Mouse (Mus musculus) cerebellum, postnatal 36 days (tissue): Measurements from ENCODE around the gene Gm10401.

ENCODE experiments used
- DNase-seq, 2 experiments: peaks; one replicate each; pipeline ENCODE4 v3.0.0; 2021 to 2022; ENCODE audit warnings: mixed read lengths in 2 of 2

The Gm10401 gene

GRCm38 (mm10) chr5:115098195-115098594 is at the start of gene Gm10401:
TSS of gene Gm10401 (minus strand) at chr5:115098295.
- no peak for DNase-seq

GRCm38 (mm10) chr5:115147388-115147787 is 49.3 kb upstream of the Gm10401 start:
- no peak for DNase-seq

- DNase-seq: no peak
Measured at GRCm38 (mm10) chr5:115146747-115147130, 48.6 kb upstream of the Gm10401 start.

DNA sequence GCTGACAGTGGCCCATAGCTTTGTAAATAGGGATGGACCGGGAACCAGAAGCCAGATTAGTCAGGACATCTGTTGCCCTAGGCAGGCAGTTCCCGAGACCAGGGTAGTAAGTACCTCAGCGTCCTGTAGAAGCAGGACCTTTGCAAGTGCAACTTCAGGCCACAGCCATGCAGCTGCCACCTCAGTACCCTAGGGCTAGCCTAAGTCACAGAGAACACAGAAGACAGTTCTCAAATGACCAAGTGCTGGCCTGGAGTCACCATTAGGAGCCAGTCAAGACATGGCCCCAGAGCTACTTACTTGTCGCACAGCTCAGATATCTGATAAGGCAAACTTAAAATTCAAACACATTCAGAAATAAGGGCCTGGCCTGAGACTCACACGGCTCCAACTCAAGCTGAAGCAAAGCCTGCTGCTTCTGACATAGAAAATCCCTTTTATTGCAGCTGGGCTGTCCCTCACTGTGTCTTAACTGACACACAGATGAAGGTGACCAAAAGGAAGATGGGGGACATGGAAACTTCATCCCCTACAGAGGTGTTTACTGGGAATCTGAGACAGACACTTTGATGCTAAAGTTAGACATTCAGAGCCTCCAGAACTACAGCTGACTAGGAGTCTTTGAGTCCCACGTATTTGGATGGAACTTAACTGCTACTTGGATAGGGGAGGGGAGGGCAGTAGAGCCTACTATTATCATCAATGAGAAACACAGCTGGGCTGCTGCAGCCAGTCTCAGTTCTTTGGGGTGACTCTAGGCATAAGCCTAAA is 48.1 kb upstream of the Gm10401 start:
- no peak for DNase-seq

DNA sequence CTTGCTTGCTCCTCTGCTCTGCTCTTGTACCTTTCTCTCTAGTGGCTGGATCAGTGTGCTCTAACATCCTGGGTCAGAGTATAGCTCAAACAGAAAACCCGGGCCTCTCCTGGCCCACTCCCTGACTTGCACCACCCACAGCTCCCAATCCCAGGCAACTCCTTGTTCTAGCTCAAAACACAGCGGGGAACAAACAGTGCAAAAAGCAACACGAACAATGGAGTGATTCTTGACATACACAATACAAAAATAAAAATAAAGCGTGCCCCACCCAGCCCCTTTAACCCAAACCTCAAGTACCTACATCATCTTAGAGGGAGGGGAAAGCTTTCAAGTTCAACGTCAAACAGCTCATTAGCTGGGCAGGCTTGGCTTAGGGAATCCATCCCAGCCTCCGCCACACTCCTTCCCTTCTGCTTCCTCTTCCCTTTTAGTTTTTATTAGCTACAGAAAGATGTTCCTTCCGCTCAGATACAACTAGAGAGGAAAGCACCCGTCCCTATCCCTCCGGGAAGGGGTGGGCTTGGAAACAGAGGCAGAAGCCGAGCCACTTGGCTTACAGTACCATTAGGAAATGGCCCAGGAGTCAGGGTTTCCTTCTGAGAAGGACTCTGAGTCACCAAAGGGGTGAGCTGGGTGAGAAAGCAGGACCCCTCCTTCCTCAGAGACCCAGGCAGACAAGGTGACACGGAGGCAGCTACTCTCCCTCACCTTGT is 47.3 kb upstream of the Gm10401 start:
- no peak for DNase-seq

DNA sequence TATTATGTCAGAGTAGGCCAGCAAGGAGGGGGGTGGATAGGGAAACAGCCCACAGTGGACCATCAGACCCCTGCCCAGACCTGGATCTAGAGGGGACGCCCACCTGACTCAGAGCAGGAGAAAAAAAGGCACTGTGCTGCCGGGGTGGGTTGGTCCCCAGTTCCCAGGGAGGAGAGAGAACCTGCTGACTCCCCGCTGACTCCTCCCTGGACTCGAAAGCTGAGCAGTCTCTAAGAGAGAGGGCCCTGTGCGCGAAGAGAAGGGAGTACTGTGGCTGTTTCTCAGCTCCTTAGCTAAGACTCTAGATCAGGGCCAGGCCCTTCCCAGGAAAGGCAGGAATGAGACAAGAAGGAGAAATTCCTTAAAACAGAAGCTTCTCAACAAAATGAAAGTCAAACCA is 46.4 kb upstream of the Gm10401 start:
- DNase-seq: no peak

- peak; percentile 43 to 45 for DNase-seq
Measured at GRCm38 (mm10) chr5:115143552-115143951, 45.5 kb upstream of the Gm10401 start.

DNA sequence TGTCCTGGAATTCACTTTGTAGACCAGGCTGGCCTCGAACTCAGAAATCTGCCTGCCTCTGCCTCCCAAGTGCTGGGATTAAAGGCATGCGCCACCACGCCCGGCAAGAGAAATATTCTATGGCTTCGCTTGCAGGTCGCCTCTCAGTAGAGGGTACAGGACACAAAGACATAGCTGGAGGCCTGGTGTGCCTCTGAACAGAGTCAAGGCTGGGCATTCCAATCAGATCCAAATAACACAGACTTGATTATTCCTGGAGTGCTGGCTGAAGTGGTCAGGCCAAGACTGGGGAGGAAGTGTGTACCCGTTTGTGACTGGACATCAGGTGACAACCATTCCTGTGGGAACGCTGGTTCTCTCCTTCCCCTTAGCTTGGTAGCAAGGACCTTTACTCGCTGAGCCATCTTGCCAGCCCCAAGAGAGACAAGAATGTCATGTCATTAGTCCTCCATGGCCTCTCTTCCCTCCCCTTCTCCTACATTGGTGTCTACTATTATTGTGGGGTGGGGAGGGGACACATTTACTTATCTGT is 44.1 kb upstream of the Gm10401 start:
- no peak for DNase-seq

- no peak for DNase-seq
Measured at GRCm38 (mm10) chr5:115140726-115141125, 42.6 kb upstream of the Gm10401 start.

DNA sequence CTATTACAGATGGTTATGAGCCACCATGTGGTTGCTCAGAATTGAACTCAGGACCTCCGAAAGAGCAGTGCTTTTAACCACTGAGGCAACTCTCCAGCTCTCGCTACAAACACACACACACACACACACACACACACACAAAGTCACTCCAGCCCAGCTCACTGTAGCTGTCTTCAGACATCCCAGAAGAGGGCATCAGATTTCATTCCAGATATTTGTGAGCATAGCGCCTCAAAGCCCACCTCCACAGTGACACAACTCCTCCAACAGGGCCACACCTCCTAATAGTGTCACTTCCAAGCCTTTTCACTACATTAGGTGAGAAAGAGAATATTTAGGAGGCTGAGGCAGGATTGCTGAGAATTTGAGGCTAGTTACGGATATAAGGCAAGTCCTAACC is 41.0 kb upstream of the Gm10401 start:
- no peak for DNase-seq

GRCm38 (mm10) chr5:115134234-115135165 is 36.4 kb upstream of the Gm10401 start, which contains the start of gene Unc119b:
TSS of gene Unc119b (minus strand) at chr5:115134975.
- peak; percentile 84 to 90 for DNase-seq

DNA sequence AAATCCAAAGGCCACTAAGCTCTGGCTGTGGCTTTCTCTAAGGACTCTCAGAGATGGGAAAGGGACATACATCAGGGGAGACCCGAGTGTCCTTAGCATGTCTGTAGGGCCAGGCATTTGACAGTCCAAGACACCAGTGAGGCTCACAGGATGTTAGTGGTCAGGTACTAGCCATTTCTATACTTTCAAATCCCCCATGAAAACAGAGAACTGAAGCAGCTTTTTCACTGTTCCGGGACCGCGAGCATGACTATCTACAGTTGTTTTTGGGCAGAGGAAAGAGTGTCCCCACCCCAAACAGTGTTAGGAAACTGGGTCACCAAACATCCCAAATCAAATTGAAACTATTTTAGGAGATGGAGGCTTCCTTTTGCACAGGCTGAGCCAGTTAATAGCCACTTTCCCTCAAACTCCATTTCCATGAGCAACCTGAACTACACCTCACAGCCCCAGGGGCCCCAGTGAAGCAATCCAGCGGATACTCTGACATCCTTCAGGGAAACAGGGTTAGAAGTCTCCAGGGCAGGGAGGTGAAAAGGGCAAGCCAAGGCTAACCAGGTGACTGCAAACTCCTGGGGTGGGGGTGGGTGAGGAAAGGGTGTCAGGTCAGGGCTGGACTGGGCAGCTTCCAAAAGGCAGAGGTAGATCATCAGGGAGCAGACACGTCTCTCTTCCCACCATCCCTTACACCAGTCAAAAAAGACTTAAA is 35.4 kb upstream of the Gm10401 start:
- DNase-seq: no peak

GRCm38 (mm10) chr5:115132465-115132864 is 34.4 kb upstream of the Gm10401 start:
- no peak for DNase-seq

DNA sequence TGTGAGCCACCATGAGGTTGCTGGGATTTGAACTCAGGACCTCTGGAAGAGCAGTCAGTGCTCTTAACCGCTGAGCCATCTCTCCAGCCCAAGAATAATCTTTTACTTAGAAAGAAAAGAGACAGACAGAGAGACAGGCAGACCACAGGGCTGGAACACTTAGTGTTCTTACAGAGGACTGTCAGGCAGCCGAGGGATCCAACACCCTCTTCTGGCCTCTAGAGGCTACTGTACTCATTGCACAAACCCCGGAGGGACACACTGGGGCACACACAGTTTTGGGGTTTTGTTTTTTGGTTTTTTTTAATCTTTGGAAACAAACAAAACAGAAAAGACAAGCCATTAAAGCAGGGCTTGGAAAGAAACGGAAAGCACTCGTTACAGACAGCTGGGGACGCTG is 31.2 kb upstream of the Gm10401 start:
- no peak for DNase-seq

GRCm38 (mm10) chr5:115127421-115128179 is 29.5 kb upstream of the Gm10401 start:
- peak; percentile 34 to 43 for DNase-seq

DNA sequence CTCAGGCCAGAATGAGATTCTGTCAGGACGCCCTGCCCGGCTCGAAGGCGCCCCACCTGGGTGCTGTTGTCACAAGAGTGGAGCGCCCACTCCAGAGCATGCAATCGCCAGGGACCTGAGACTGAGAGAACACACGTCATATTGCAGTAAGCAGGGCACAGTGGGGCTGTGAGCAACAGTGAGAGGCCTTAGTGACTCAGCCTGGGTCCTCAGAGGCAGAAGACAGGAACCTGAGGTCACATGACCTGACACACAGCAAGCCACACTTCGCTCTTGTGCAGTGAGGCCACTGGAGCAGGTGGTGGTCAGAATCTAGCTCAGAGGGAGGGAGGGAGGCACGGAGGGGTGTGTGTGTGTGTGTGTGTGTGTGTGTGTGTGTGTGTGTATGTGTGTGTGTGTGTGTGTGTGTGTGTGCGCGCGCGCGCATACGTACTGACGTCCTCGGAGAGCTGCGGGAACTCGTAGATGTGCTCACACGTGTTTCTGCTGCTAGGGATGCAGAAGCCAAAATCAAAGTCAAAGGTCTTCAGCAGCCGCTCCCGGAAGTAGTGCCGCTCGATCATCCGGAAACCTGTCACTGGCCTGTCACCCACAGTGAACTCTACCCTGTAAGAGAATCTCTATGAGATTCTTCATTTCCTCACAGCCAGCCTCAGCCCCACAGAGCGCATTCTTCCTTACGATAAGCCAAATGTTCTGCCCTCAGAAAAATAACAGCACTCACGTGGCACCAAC is 28.6 kb upstream of the Gm10401 start:
- DNase-seq: no peak

DNA sequence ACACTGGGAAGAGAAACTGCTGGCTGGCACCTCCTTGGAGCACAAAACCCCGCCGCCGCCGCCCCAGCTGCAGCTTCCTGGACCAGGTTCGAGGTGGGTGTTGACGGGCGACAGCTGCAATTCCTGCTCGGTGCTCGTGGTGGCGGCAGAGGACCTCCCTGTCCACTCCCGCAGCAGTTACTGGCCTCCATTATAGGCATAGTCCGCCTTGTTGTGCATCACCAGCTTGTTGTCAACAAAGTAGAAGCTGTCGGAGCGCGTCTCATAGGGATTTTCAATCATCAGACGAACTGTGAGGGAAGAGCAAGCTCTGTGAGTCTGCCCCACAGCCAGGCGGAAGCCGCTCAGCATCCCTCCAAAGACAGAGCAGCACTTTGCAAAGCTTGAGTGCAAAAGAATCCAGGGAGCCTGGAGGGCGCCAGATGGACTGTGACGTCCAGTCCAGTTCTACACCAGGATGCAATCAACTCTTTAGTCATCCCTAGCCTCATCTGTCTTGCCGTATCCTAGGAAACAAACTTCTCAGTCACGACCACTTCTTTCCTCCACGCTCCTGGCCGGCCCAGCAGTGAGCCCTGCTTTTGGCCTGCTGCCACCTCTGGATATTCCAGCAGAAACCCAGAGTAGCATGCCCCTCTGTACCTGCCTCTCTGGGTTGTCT is 27.2 kb upstream of the Gm10401 start:
- peak; percentile 88 to 92 for DNase-seq

- no peak for DNase-seq
Measured at GRCm38 (mm10) chr5:115124690-115125089, 26.6 kb upstream of the Gm10401 start.

- peak; percentile 60 to 65 for DNase-seq
Measured at GRCm38 (mm10) chr5:115120978-115121377, 22.9 kb upstream of the Gm10401 start.

DNA sequence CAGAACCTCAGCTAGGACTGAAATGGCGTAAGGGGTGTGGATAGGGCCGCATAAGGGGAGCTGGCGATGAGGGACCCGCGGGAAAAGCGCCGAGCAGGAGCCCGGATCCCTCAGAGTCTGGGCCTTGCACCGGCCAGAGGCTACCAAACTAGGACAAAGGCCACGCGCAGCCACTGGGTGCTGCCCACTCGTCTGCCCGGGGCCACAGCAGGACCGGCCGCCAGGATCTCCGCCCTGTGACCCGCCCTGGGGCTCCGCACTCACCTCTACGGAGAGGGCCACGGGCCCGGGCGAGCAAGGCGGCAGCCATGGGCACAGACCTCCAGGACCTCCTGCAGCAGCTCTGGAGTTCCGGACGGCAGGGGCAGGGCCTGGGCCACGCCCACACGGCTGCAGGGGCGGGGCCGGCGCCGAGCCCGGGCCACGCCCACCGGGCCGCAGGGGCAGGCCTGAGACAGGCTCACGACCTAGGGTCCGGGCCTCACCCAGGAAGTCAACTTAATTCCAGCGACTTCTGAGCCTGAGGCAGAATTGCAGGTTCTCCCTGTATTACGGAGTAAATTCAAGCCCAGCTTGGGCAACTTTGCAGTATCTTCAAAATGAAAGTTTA is 21.0 kb upstream of the Gm10401 start, which contains the start of gene Acads:
Gene Acads, minus strand, starts transcription at position 386 of the 610 bp plus-strand sequence.
- DNase-seq: peak; percentile 48 to 57
